Mouse (Mus musculus) liver, embryonic 13.5 days (tissue): ENCODE measurements around the gene Plcb1. TPM values are rescaled to one million over a fixed set of nuclear protein-coding genes. Genes with fewer than 3 reads are reported as not detected.

Source experiments
- ATAC-seq: fragments of 200-750 bp; cut with Nextera tagmentation; 2 replicates; pipeline ENCODE4 v1.8.0; 2017; ENCODE audit warnings: low read depth, mild to moderate bottlenecking, moderate number of reproducible peaks, moderate library complexity
- DNase-seq: peaks from one replicate; pipeline ENCODE4 v3.0.0; 2022
- H3K27ac ChIP-seq: fragments of 300-500 bp; sonication (generic); 2 replicates; pipeline ENCODE4 v1.5.1; 2015; ENCODE audit warnings: moderate library complexity, mild to moderate bottlenecking, inconsistent platforms
- H3K27me3 ChIP-seq: fragments of 300-500 bp; sonication (generic); 2 replicates; pipeline ENCODE4 v1.6.1; 2015; ENCODE audit warnings: mild to moderate bottlenecking, inconsistent platforms
- H3K36me3 ChIP-seq: fragments of 300-500 bp; sonication (generic); 2 replicates; pipeline ENCODE4 v1.6.1; 2015; ENCODE audit warnings: mild to moderate bottlenecking, inconsistent platforms
- H3K4me1 ChIP-seq: fragments of 300-500 bp; sonication (generic); replicated peaks from 2 replicates; pipeline ENCODE4 v1.6.1; 2015; ENCODE audit warnings: inconsistent platforms
- H3K4me2 ChIP-seq: fragments of 300-500 bp; sonication (generic); 2 replicates; pipeline ENCODE4 v1.6.1; 2015; ENCODE audit warnings: inconsistent platforms, mild to moderate bottlenecking, moderate library complexity
- H3K4me3 ChIP-seq: fragments of 300-500 bp; sonication (generic); replicated peaks from 2 replicates; pipeline ENCODE4 v1.5.1; 2015; ENCODE audit warnings: mild to moderate bottlenecking, inconsistent platforms
- H3K9ac ChIP-seq: fragments of 300-500 bp; sonication (generic); 2 replicates; pipeline ENCODE4 v1.6.1; 2015; ENCODE audit warnings: mild to moderate bottlenecking, inconsistent platforms
- H3K9me3 ChIP-seq: fragments of 300-500 bp; sonication (generic); replicated peaks from 2 replicates; pipeline ENCODE4 v1.6.1; 2016; ENCODE audit warnings: inconsistent platforms
- WGBS: fragments of 180-500 bp; shearing (Covaris S2); methylation state at CpG from one replicate; pipeline ENCODE4 v1.1.7; 2015; ENCODE audit not compliant: insufficient replicate concordance; 5-methylcytosine and 5-hydroxymethylcytosine counted together
- polyA plus RNA-seq: library from polyadenylated mRNA; unstranded; fragments of >200 nt; fragmentation: Nextera tagmentation; extraction: Ambion mirVana; gene quantifications from 2 replicates; pipeline ENCODE4 v1.2.1, GENCODE M21; 2015

The Plcb1 gene
- polyA plus RNA-seq, 1 experiment from 2014 or later = 2.4 TPM

DNA sequence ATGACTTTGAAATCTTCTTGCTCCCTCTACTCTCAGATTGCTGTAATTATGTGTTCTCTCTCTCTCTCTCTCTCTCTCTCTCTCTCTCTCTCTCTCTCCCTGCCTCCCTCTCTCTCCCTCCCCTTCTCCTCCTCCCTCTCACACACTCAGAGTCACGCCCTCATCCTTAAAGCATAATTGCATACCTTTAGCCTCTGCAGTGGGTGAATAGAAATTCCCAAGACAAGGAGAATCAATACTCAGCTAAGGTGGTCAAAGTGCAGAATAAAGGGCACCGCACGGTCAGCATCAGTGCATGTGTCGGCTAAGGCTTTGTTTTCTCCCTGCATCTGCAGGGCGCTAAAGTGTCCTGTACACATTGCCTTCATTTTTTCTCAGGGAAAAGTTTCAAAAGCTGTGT, 243.4 kb downstream of the Plcb1 start:
- no peak for ATAC-seq
- Histone ChIP-seq H3K36me3 (no peaks in the 10 kb centered on the region), H3K9me3 (no peaks in the 10 kb centered on the region), H3K9ac (no peak overlapping the region), H3K4me3 (no peak overlapping the region), H3K27ac (no peak overlapping the region), H3K4me2 (no peak overlapping the region), H3K4me1 (no peaks in the 10 kb centered on the region), H3K27me3 (no peaks in the 10 kb centered on the region)
- no peak for DNase-seq
- WGBS = 70% methylated on average over 5 of the region's 5 CpGs

GRCm38 (mm10) chr2:135029700-135030099, 243.8 kb downstream of the Plcb1 start:
- Histone ChIP-seq H3K9me3 (no peaks in the 10 kb centered on the region), H3K4me1 (no peaks in the 10 kb centered on the region), H3K9ac (no peak overlapping the region), H3K4me3 (no peak overlapping the region), H3K27ac (no peak overlapping the region), H3K4me2 (no peak overlapping the region), H3K36me3 (no peaks in the 10 kb centered on the region), H3K27me3 (no peaks in the 10 kb centered on the region)
- DNase-seq (no peak), ATAC-seq (no peak)
- 63% methylated on average over 6 of the region's 6 CpGs for WGBS

- no peak overlapping the region for H3K9ac ChIP-seq
- DNase-seq (no peak), ATAC-seq (no peak)
- H3K36me3 ChIP-seq = no peaks in the 10 kb centered on the region
- no peaks in the 10 kb centered on the region for H3K4me1 ChIP-seq
- no peak overlapping the region for H3K27ac ChIP-seq
- WGBS = 5% methylated on average over 4 of the region's 4 CpGs
- H3K4me3 ChIP-seq = no peak overlapping the region
- no peak overlapping the region for H3K4me2 ChIP-seq
- no peaks in the 10 kb centered on the region for H3K9me3 ChIP-seq
- no peaks in the 10 kb centered on the region for H3K27me3 ChIP-seq
Measured at GRCm38 (mm10) chr2:135035640-135036260, 249.9 kb downstream of the Plcb1 start.

DNA sequence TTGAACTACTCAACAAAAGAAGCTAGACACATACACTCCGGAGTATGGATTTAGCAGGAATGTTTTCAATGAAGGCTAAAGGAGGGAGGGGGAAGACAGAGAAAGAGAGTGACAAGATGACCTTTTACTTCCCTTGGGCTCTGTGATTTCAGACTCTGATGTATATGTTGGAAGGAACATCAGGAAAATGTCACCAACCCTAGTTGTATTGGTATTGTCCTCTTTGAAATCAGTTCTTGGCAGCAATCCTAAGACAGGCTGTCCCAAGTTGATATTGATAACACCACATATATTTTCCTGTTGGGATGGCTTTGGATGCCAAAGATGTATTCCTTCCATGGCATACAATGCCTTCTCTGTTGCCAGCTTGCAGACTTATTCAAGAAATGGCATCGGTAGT, 262.9 kb downstream of the Plcb1 start:
- no peaks in the 10 kb centered on the region for H3K4me1 ChIP-seq
- DNase-seq (no peak), ATAC-seq (no peak)
- no peak overlapping the region for H3K4me2 ChIP-seq
- no peaks in the 10 kb centered on the region for H3K27me3 ChIP-seq
- no peaks in the 10 kb centered on the region for H3K9me3 ChIP-seq
- H3K36me3 ChIP-seq = no peaks in the 10 kb centered on the region
- H3K27ac ChIP-seq = no peak overlapping the region
- H3K9ac ChIP-seq = no peak overlapping the region
- H3K4me3 ChIP-seq = no peak overlapping the region
- 68% methylated on average over 2 of the region's 2 CpGs for WGBS

DNA sequence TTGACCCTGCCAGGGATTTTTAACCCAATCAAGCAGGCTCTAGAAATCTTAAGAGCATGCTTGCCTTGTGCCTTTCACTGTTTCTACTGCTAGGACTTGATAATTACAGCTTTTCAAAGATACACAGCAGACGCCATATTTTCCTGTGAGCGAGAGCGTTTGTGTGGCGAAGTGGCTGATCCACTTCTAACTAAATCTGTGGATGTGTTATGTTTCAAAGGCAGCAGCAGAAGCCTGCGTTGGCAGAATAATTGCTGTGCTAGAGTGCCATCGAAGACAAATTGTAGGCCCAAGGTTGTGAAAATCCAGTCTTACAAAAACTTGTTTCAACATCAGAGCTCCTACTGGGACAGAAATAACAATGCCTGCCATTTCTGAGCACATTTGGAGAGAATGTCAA, 263.4 kb downstream of the Plcb1 start:
- no peaks in the 10 kb centered on the region for H3K9me3 ChIP-seq
- H3K4me1 ChIP-seq = no peaks in the 10 kb centered on the region
- H3K9ac ChIP-seq = no peak overlapping the region
- H3K4me3 ChIP-seq = no peak overlapping the region
- no peak overlapping the region for H3K4me2 ChIP-seq
- WGBS = 75% methylated on average over 6 of the region's 6 CpGs
- H3K27ac ChIP-seq = no peak overlapping the region
- H3K27me3 ChIP-seq = no peaks in the 10 kb centered on the region
- DNase-seq (no peak), ATAC-seq (no peak)
- H3K36me3 ChIP-seq = no peaks in the 10 kb centered on the region

GRCm38 (mm10) chr2:135051540-135052288, 265.8 kb downstream of the Plcb1 start:
- H3K4me3 ChIP-seq = no peak overlapping the region
- DNase-seq (no peak), ATAC-seq (no peak)
- H3K4me1 ChIP-seq = no peaks in the 10 kb centered on the region
- no peaks in the 10 kb centered on the region for H3K9me3 ChIP-seq
- H3K27ac ChIP-seq = no peak overlapping the region
- H3K9ac ChIP-seq = no peak overlapping the region
- no peaks in the 10 kb centered on the region for H3K27me3 ChIP-seq
- no peaks in the 10 kb centered on the region for H3K36me3 ChIP-seq
- 63% methylated on average over 4 of the region's 4 CpGs for WGBS
- H3K4me2 ChIP-seq = no peak overlapping the region

DNA sequence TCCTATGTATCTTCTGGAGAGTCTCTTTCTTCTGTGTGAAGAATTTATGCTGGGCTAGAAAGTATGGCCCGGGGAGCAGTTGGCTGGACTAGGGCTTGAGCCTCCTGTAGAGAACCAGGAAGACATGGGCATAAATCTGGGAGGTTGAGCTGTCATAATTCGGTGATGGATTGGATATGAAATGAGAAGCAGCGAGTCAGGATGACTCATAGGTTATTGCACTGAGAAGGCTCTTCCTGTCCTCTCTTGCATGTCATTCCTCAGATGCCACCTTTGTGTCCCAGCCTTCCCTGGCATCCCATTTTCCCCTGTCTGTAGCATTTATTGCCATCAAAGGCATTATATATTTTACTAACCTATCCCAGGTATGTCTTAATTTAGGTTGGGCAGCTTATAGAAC, 267.5 kb downstream of the Plcb1 start:
- Histone ChIP-seq H3K36me3 (no peaks in the 10 kb centered on the region), H3K27ac (no peak overlapping the region), H3K4me1 (no peaks in the 10 kb centered on the region), H3K27me3 (no peaks in the 10 kb centered on the region), H3K4me3 (no peak overlapping the region), H3K9me3 (no peaks in the 10 kb centered on the region), H3K9ac (no peak overlapping the region), H3K4me2 (no peak overlapping the region)
- ATAC-seq (no peak), DNase-seq (no peak)
- 60% methylated on average over 3 of the region's 3 CpGs for WGBS

DNA sequence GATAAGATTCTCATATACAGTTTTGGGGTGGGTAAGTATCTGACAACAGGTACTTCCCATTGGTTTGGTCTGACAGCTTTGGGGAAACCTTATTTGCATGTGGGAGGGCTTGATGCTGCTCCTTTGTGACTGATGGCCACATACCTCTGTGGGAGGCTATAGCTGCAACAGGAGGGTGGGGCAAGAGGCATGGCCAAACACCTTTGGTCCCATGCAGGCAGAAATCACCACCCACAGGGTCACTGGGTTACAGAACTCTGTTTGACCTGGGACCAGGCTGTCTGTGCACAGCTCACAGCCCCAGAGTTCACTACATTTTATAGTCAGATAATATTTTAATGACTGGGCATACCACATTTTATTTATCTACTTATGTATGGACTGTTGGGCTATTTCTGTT, 281.6 kb downstream of the Plcb1 start:
- ATAC-seq (no peak), DNase-seq (no peak)
- no peak overlapping the region for H3K9ac ChIP-seq
- no peaks in the 10 kb centered on the region for H3K36me3 ChIP-seq
- H3K4me1 ChIP-seq = no peaks in the 10 kb centered on the region
- no peak overlapping the region for H3K4me3 ChIP-seq
- no peaks in the 10 kb centered on the region for H3K9me3 ChIP-seq
- H3K4me2 ChIP-seq = no peak overlapping the region
- H3K27ac ChIP-seq = no peak overlapping the region
- no peaks in the 10 kb centered on the region for H3K27me3 ChIP-seq

GRCm38 (mm10) chr2:135071349-135071748, 285.5 kb downstream of the Plcb1 start:
- no peak overlapping the region for H3K4me2 ChIP-seq
- DNase-seq = no peak
- no peaks in the 10 kb centered on the region for H3K36me3 ChIP-seq
- H3K9ac ChIP-seq = no peak overlapping the region
- no peak overlapping the region for H3K4me3 ChIP-seq
- no peaks in the 10 kb centered on the region for H3K9me3 ChIP-seq
- no peaks in the 10 kb centered on the region for H3K4me1 ChIP-seq
- no peaks in the 10 kb centered on the region for H3K27me3 ChIP-seq
- 75% methylated on average over 4 of the region's 4 CpGs for WGBS
- no peak overlapping the region for H3K27ac ChIP-seq
- ATAC-seq = no peak

DNA sequence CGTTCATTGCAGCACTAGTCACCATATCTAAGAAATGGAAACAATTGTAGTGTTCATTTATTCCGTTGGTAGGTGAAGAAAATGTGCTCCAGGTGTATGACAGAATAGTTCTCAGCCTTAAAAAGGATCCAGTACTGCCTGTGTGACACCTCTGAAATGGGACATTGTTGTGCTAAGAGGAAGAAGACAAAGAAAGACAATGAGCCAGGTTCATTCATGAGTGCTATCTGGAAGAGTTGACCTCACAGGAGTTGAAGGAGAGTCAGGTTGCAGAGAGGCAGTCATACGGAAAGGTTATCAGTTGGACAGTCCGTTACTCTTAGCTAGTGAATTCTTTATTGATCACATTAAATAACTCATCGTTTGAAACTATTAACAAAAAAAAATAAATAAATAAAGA, 286.6 kb downstream of the Plcb1 start:
- ATAC-seq (no peak), DNase-seq (no peak)
- H3K9ac ChIP-seq = no peak overlapping the region
- H3K4me3 ChIP-seq = no peak overlapping the region
- H3K36me3 ChIP-seq = no peaks in the 10 kb centered on the region
- no peaks in the 10 kb centered on the region for H3K4me1 ChIP-seq
- 54% methylated on average over 5 of the region's 5 CpGs for WGBS
- no peaks in the 10 kb centered on the region for H3K9me3 ChIP-seq
- no peak overlapping the region for H3K27ac ChIP-seq
- no peak overlapping the region for H3K4me2 ChIP-seq
- H3K27me3 ChIP-seq = no peaks in the 10 kb centered on the region

DNA sequence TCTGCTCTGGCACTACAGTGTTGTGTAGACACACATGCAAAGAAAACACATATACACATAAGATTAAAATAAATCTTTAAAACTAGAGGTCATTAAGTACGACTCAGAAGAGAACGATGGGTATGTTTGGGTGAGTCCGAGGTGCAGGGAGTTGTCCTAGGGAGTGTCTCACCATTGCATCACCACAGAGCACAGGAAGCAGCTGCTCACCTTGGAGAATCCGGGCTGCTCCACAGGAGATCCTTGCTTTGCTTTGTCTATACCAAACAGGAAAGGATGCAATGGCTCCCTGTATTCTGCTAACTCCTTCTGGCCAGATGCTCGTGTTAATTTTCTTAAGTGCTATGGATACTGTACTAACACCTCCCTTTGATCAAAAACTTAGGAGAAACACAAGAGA, 287.1 kb downstream of the Plcb1 start:
- Histone ChIP-seq H3K27ac (no peak overlapping the region), H3K4me1 (no peaks in the 10 kb centered on the region), H3K27me3 (no peaks in the 10 kb centered on the region), H3K9ac (no peak overlapping the region), H3K4me2 (no peak overlapping the region), H3K9me3 (no peaks in the 10 kb centered on the region), H3K36me3 (no peaks in the 10 kb centered on the region), H3K4me3 (no peak overlapping the region)
- ATAC-seq = no peak
- no peak for DNase-seq
- WGBS = 68% methylated on average over 5 of the region's 5 CpGs

DNA sequence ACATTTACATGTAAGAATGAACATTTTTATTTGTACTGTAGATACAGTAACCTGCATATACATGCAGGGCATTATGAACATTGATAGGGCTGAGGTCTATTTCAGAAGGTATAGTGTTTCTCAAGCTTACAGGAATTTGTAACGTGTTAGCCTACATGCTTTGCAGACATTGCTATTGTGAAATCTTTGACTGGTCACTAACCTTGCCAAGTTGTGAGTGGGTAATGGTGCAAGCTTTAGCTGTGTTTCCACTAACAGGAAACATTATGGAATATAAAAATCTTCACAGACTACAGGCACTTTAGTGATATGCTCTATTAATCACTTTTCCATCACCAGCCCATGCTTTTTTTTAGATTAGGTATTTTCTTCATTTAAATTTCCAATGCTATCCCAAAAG, 289.5 kb downstream of the Plcb1 start:
- no peaks in the 10 kb centered on the region for H3K27me3 ChIP-seq
- no peaks in the 10 kb centered on the region for H3K4me1 ChIP-seq
- no peak overlapping the region for H3K27ac ChIP-seq
- no peak overlapping the region for H3K9ac ChIP-seq
- no peak for ATAC-seq
- no peaks in the 10 kb centered on the region for H3K9me3 ChIP-seq
- 60% methylated on average over 1 of the region's 1 CpGs for WGBS
- no peak overlapping the region for H3K4me3 ChIP-seq
- no peaks in the 10 kb centered on the region for H3K36me3 ChIP-seq
- no peak for DNase-seq
- H3K4me2 ChIP-seq = no peak overlapping the region
